Mouse (Mus musculus) spleen, adult 2 months (tissue): ENCODE measurements around the gene Fgd5.

Experiments
- CTCF ChIP-seq: fragments of 200-500 bp; IDR thresholded peaks from 2 replicates; pipeline ENCODE4 v1.5.1; 2011; ENCODE audit warnings: mild to moderate bottlenecking, inconsistent platforms; ENCODE audit not compliant: insufficient read depth, insufficient read length, insufficient replicate concordance; ENCODE audit errors: extremely low read depth
- POLR2A ChIP-seq: fragments of 200-500 bp; IDR thresholded peaks from 2 replicates; pipeline ENCODE4 v1.6.1; 2011; ENCODE audit warnings: low read depth, low read length, inconsistent platforms

DNA sequence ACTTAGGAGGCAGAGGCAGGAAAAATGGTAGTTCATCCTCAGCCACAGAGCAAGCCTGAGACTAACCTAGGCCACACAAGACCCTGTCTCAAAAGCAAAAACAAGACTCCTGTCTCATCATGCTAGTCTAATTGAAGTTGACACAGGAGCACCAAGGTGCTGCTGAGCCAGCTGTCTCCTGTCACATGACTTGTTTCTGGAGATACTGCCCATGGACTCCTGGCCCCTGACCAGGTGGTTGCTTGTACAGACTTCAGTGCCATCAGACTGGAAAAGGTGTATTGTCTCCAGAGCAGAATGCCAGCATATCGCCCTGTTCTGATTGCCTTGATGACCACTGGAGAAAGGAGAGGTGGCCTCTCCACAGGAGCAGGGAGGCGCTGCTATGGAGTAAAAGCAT is 102.1 kb downstream of the Fgd5 start:
- no peak for TF ChIP-seq CTCF
- TF ChIP-seq POLR2A, result no peak
